Mouse (Mus musculus) gastrocnemius, postnatal 10 days (tissue): ENCODE measurements around the gene Ncdn. TPM values are rescaled to one million over a fixed set of nuclear protein-coding genes. Genes with fewer than 3 reads are reported as not detected.

Source experiments
- DNase-seq: peaks from one replicate; pipeline ENCODE4 v3.0.0; 2021; ENCODE audit warnings: mixed read lengths
- long read RNA-seq, 2 experiments: library from polyadenylated mRNA; stranded (forward); transcript quantifications; one replicate each; pipeline ENCODE4 v2.0.0; 2021
- total RNA-seq, 2 experiments: library from RNA; stranded (reverse); gene quantifications; 2 replicates each; pipeline ENCODE4 v1.2.3; 2021

The Ncdn gene
- 10 to 100 TPM; 12.0 to 13.3 TPM for total RNA-seq
- long read RNA-seq, experiment 1, transcript Ncdn-201 (7 exons, 3,681 nt) = major isoform, 13 of 25 reads
- long read RNA-seq, experiment 1, partial matches to known transcripts = 5 of 25 reads
- long read RNA-seq, experiment 1, other reads (novel, unspliced or antisense) = 7 of 25 reads
- long read RNA-seq, experiment 2, transcript Ncdn-201 (7 exons, 3,681 nt) = major isoform, 6 of 25 reads
- long read RNA-seq, experiment 2, partial matches to known transcripts = 13 of 25 reads
- long read RNA-seq, experiment 2, other reads (novel, unspliced or antisense) = 5 of 25 reads

DNA sequence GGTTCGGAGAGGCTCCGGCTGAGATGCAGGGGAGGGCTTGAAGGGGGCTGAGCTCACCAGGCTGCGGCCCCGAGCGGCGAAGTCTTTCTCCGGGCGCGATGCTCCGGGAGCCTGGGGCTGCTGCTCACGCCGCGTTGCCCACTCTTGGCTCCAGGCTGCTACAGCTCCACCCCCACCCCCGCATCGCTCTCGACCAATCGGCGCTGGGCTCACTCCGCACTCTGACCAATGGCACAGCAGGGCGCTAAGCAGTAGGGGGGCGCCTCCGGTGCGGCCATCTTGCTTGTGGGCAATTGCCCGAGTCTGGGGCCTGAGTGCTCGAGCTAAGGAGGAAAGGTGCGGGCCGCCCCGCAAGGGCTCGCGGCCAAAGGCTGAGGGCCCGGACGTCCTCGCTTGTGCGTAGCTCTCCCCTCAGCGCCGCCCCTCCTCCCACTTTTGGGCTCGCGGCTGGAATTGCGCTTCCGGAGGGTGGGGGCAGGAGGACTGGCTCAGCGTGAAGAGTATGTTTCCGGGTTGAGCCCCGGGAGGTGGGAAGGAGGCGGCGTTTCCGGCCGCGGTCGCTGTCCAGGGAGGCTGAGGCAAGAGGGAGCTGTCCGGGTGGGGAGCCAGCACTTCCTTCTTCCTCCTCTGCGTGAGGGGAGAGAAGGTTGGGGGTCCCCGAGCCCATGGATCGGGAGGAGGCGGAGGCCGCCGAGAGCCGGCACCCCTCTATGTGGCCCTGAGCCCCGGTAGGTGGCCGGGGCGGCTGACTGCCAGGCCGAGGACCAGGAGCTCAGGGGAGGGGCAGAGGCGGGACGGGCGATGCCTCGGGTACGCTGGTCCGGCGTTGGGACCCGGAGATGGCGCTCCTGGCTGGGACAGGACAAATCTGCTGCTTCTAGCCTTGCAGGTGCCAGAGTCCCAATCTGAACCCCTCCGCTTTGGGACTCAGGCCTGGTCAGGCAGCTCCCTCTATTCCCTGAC lies at the start of gene Ncdn, which contains the start of gene AU040320:
Ncdn (minus strand) TSS at position 171 of the 963 bp plus-strand sequence.
AU040320 (plus strand) TSS at position 277 of the 963 bp plus-strand sequence.
- DNase-seq = peak; percentile 95

DNA sequence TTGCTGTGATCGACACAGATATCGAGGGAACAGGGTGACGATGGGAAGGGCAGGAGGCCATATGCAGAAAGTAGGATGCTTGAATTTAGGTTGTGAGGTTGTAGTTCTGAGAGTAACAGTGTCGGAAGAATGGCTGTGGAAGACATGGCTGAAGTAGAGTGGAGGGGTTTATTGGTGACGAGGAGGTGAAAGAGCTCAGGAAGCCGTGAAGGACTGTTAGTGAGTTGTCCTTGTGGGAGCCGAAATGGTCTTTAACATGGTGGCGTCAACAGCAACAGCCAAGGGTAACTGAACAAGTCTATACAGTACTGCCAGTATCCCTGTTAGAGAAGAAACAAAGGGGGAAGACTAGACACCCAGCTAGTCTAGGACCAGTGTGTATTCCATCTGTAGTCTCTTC lies 48.9 kb upstream of the Ncdn start:
- DNase-seq = no peak

DNA sequence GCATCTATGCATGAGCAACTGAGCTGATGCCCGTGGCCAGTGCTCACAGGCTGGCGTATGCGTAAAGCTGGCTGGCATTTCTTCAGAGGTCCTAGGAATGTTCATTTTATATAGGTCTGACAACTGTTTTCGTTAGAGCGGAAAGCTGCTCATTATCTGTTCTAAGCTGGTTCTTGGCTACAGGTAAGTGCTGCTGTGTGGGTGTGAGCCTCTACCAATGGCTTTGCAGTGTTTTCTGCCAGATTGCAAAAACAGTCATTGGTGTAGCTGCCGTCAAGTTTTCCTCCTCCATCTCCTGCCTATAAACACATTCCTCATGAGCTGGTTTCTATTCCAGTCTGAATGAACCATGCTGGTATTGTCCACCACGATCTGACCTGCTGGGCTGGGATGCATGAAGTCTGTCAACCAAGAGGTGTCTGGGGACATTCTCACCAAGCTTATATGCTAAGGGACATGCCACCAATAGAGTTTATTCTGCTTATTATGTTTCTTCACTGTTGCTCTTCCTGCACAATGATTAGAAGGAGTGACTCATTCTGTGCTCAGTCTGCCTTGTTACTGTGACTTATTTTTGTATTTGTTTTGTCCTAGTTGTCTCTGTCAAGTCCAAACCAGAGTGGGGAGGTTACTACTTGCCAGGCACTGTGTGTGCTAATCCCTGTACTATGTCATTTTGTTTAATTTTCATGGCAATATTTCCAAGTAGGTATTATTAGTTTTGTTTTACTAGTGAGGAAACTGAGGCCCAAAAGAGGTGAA lies 39.3 kb upstream of the Ncdn start:
- no peak for DNase-seq

DNA sequence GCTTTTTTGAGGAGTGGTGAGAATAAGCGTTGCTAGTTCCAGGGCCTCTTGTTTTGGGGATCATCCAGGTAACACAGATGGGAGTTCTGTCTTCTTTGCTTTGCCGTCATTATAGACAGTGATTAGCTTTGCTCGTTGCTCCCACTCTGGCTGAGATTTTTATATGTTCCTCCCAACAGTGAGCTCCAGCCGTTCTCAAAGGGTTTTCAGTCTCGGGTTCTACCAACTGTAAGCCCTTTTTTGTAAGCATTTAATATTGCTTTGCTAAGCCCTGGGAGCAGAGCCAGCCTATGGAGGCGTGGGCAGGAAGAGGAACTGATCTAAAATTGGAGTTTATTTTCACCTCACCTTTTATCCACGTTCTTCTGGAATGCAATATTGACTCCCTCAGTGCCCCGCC lies 29.8 kb upstream of the Ncdn start:
- DNase-seq = no peak

DNA sequence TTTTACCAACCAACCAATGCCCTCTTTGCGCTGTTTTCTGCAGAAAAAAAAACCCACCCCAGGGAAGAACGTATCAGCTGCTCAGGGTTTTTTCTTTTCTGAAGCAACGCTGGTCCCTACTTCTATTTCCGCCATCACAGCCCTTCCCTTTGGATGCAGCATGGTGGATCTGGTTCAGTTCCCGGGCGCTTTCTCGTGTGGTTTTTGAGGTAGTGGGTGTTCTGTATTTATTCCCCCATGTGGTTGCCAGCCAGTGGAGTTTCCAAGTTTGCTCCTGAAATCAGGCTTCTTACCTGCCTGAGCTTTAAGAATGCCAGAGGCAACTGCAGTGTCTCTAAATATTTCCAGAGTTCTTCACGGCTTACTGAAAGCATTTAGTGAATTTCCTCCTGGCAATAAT lies 29.3 kb upstream of the Ncdn start:
- DNase-seq = no peak

DNA sequence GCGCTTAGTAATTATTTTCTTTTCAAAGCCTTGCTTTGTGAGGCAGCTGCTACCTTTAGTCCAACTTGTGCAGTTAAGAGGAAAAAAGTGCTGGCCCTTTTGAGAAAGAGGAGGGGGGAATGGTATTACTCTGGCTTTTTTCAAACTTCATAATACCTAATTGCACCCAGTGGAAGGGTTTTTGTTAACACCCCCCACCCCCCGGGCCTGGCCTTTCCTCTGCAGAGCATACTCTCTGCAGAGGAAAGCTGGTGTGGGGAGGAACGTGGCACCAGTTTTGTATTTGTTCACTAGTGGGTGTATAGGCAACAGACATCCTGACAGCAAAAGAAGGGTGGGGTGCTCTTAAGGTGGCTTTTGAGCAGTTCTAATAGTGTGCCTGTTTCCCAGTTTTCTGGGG lies 28.6 kb upstream of the Ncdn start:
- DNase-seq = no peak

DNA sequence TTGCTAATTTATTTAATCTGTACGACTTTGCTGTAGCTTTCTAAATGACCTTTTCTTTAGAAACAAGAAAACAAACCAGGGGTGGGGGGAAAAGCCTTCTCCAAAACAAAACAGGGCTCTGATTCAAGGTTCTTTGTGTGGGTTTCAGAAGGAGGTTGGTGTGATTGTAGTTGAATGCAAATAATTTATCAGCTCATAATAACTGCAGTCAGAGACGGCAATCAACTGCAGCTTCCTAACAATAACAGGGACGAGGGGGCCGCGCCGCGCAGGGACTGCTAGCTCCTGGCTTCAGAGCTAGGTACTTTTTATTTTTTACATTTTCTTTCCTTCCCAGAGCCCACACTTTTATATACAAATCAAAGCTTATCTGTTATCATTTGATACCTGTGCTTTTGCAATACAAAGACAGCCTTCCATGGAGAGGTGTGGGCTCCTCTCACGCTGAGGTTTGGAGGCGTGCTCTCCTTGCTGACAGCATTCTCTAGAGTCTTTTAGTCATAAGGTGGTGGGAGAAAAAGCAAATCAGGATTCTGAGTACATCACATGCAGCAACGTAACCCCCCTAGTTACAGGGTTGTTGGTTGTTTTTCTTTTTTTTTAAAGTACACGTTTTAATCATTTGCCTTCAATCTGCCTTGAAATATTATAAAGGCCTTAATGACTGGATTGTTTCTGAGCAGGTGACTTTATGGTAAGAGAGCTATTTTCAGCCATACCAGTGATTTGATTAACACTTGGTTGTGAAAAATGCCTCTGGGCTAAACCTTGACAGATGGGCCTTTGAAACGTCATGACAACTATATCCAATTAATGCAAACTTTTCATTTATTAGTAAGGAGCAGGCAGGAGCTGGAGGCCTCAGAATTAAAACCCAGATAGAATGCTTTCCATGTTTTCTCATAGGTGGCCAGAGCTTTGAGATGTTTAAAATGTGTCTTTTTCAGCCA lies 26.9 kb upstream of the Ncdn start:
- no peak for DNase-seq

DNA sequence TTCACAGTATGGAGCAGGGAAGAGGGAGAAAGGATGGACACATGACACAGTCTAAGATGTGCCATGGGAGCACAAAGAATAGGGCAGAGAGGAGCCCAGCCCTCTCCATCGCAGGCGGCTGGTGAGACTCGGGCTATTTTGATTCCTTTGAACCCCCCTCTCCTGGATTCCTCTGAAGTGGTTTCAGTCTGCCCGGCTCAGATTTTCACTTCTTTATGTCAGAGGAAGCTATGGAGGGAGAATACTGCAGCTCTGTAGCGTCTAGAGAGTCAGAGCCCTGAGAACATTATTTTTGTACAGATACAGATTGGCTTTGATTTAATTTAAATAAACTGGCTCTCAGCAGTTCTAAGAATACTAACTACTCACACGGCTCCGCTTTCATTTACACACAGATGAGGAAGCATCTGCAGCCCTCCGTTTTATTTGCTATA lies 25.9 kb upstream of the Ncdn start:
- no peak for DNase-seq

DNA sequence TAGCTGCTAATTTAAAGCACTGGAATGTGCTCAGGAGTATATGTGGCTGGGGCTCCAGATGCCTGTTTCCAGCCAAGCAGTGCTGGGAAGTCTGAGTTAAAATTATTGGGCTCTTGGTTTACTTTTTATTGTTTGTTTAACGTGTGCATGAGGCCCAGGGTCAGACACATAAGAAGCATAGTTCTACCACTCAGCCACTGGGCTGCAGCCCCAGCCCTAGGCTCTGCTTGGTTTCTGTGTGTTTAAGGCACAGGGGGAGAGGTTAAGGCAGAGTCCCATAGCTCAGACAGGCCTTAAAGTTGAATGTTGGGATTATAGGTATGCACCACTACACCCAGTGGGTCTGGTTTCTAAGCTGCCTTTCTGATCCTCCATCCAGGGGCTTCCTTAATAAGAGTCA lies 21.9 kb upstream of the Ncdn start:
- no peak for DNase-seq

DNA sequence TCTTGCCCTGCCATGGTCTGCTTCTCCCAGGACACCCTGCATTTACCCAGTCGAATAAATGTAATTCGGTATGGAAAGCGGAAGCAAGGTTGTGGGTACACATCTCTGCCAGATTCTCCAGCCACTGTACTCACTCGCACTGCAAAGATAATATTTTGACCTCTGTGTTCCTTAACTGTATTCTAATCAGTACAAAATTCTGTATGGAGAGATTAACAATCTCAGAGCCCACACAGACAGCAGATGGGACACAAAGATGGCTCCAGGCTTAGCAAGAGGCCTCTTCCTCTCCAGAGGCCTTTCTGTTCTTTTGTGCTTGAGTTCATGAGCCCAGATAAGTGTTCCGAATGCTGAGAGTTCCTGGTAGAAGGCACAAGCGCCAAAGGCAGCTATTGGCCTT lies 20.6 kb upstream of the Ncdn start:
- no peak for DNase-seq

DNA sequence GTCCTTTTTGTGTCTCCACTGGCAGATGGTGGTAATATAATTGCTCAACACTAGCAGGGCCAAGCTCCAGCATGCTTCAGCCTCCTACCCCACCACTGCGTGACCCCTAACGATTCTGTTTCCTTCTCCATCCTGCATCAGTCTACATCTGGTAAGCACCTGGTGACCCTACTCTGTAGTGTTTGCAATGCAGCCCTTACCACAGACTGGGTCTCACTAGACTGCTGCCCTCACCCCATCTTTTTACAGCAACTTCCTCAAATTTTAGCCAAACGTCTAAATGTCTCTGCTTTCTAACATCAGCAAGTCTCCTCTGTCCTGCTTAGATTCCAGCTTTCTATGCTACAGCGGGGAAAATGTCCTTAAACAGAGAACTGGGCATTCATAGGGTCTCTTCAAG lies 17.6 kb upstream of the Ncdn start:
- DNase-seq = no peak

DNA sequence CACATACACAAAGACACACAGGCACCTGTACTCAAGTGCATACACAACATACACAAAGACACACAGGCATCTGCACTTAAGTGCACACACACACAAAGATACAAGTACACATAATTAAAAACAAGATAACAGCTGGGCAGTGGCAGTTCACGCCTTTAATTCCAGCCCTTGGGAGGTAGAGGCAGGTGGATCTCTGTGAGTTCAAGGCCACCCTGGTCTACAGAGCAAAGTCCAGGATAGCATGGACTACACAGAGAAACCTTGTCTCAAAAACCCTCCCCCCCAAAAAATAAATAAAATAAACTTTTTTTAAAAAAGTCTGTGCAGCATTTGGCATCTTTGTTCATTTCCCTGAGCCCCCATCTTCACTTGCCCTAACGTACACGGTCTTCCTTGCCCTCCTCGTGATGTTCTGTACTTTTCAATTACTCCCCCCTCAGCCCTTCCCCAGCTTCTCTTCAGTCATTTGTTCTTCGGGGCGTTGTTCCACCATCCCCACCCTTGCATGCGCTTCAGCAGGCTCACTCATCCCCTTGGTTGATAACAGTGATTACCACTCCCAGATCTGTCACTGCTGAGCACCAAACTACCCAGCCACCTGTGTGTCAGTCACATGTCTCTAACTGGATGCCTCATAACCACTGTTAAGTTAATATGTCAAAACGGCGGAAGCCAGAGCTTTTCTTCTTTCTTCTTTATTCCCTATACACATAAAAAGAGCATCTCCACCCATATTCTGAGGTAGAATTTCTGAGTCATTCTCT lies 16.7 kb upstream of the Ncdn start:
- no peak for DNase-seq

DNA sequence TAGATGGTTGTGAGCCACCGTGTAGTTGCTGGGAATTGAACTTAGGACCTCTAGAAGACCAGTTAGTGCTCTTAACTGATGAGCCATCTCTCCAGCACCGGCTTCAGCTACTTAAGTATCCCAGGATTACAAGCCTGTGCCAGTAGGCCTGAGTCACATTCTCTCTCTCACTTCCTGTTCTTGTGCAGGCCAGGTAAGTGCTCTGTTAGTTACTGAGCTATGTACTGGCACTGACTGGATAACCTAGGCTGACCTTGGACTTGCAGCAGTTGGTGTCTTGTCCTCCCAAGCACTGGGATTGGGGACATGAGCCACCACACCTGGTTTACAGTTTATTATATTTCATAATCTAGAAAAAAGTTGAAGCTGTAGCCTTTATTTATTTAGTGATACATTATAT lies 10.2 kb upstream of the Ncdn start:
- no peak for DNase-seq

DNA sequence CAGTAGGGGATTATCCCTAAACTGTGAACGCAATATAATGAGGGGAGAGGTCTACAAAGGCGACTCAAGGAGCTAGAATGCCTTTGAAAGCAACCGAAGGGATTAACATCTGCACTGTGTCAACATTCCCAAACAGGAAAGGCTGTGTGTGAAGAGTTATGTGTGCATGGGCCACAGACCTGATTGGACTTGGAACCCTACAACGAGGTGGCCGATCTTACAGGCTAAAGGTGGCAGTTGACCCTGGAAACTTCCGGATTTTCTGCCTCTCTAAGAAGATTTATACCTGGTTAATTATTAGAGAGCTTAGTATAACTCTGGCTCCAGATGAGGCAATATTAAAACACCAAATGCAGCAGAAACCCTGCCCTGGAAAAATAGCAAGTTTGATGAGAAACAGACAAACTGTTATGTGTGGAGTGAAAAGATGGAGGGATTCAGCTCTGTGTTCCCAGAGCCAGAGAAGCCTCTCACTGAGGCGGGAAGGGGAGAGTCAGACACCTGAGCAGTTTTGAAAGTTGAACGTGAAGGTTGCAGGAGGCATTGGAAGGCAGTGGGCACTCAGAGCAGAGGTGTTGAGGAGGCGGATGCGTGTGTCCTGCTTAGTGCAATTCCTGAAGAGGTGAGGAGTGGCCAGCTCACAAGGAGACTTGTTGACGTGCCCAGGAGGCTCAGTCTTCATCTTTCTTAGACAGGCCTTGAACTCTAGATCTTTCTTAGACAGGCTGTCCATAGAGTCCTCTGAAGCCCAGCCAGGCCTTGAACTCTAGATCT lies 9.5 kb upstream of the Ncdn start:
- DNase-seq = no peak

DNA sequence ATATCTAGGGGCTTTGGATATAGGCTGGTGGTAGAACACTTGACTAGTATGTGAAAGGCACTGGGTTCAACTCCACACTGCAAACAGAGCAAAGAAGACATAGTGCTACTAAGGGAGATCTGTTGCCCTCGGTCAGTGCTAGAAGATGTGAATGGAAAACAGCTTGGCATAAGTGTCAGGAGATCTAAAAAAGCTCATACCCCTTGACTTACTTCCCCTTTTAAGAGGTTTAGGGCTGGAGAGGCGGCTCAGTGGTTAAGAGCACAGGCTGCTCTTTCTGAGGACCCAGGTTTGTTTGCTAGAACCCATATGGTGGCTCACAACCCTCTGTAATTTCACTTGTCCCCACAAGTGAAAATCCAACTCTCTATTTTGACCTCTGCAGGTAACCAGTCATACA lies 6.2 kb upstream of the Ncdn start:
- DNase-seq = no peak

DNA sequence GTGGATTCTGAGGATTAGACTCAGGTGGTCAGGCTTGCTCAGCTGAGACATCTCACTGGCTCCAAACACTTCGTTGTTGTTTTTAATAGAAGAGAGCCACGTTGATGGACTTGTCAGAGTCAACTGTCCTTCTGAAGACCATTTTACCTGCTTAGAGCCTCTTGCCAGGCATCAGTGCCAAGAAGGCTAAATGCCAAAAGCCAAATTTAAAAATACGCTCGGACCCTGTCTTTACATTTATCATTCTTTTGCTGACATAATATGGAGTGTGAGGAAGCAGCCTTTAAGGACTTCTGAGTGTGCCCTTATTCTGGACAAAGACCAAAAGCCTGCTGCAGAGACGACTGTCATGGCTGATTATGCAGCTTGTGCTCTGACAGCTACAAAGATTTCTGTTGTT lies 5.1 kb upstream of the Ncdn start:
- no peak for DNase-seq

DNA sequence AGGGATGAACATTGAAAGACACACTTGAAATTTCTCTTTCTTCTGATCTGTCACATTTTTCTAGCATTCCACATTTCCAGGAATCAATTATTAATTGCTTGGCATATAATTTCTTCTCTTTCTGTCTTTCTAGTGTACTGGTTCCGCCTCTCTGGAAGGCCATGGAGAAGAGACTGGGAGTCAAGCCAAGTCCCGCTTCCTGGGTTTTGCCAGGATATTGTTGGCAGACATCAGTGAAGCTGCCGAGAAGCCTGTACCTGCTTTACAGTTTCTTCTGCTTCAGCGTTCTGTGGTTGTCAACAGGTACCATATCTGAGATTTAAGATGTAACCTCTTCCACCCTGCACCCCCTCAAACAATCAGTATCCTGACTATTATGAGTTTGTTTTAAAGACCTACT lies 3.5 kb upstream of the Ncdn start:
- peak; percentile 10 for DNase-seq

DNA sequence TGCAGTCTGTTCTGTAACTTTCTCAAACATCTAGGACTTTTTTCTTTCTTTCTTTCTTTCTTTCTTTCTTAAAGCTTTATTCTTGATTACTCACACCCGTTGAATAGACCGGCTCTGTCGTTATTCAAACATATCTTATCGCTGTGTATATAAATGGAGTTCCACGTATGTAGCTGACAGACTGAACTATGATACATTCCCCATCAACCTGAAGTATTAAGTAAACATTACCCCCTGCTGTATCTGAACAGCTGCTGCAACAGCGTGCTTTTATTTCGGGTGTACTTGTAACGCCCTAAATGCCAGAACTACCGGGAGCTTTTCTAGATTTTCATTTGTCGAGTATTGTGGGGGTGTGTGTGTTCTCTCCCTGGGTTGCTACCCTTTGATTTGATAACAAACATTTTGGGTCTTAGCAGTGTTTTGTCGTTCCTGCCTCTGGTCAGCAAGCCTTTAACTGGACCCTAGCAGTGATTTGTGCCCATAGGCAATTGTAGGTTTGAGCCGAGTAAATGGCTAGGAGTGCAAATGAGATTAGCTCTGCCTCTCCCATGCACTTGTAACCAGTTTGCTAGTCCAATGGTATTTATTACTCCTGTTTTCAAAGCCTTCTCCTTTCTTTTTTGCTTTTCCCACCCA lies 1.6 kb upstream of the Ncdn start:
- DNase-seq = no peak

DNA sequence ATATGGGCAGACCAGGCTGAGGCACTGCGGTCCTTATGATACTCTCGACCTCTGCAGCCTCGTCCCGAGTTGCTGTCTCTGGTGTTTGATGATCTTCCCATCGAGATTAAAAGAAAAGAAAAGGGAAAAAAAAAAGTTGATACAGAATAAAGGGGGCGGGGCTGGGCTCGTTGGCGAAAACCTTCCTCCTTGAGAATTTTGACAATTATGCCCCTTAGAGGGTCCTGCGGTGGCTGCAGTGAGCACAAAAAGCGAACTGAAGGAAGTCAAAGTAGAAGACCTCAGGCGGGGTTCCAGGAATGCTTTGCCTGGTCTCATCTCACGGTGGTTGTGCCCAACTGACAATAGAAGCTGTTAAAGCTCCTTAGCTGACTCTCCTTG lies 983 bp upstream of the Ncdn start:
- DNase-seq = no peak
